Mouse (Mus musculus) embryo, embryonic 10 days (tissue): ENCODE measurements around the gene Urb2.
"Not testable (repeated sequence)": the region's sequence is repeated elsewhere in the genome, so short reads cannot be mapped to it uniquely, and the experiment has no call there.

ENCODE experiments used
- DNase-seq: peaks from one replicate; pipeline ENCODE4 v3.0.0-alpha.2; 2015; ENCODE audit warnings: low spot score

Gene Urb2

GRCm38 (mm10) chr8:124014751-124015150, 6.6 kb upstream of the Urb2 start:
- DNase-seq, result no peak

- peak; percentile 32 for DNase-seq
Measured at GRCm38 (mm10) chr8:124019782-124020181, 1.5 kb upstream of the Urb2 start.

- peak; percentile 78 for DNase-seq
Measured at GRCm38 (mm10) chr8:124020439-124021236, 670 bp upstream of the Urb2 start.

GRCm38 (mm10) chr8:124026265-124026664, 5.0 kb downstream of the Urb2 start:
- not testable (repeated sequence) for DNase-seq

GRCm38 (mm10) chr8:124027831-124028230, 6.5 kb downstream of the Urb2 start:
- no peak for DNase-seq

GRCm38 (mm10) chr8:124033400-124033799, 12.1 kb downstream of the Urb2 start:
- no peak for DNase-seq

GRCm38 (mm10) chr8:124038121-124038520, 16.8 kb downstream of the Urb2 start:
- no peak for DNase-seq

GRCm38 (mm10) chr8:124039351-124039750, 18.0 kb downstream of the Urb2 start:
- DNase-seq, result no peak

- no peak for DNase-seq
Measured at GRCm38 (mm10) chr8:124042201-124042600, 20.9 kb downstream of the Urb2 start.

- DNase-seq, result no peak
Measured at GRCm38 (mm10) chr8:124044421-124044820, 23.1 kb downstream of the Urb2 start.

GRCm38 (mm10) chr8:124044931-124045330, 23.6 kb downstream of the Urb2 start:
- DNase-seq, result no peak

- no peak for DNase-seq
Measured at GRCm38 (mm10) chr8:124045856-124046255, 24.5 kb downstream of the Urb2 start.

- DNase-seq, result peak; percentile 88
Measured at GRCm38 (mm10) chr8:124052110-124052509, 30.8 kb downstream of the Urb2 start.

GRCm38 (mm10) chr8:124052568-124052967, 31.3 kb downstream of the Urb2 start:
- no peak for DNase-seq

- no peak for DNase-seq
Measured at GRCm38 (mm10) chr8:124056832-124057655, 35.7 kb downstream of the Urb2 start.

- DNase-seq, result no peak
Measured at GRCm38 (mm10) chr8:124066325-124067058, 45.2 kb downstream of the Urb2 start.

GRCm38 (mm10) chr8:124067059-124067750, 45.9 kb downstream of the Urb2 start:
- no peak for DNase-seq

- DNase-seq, result peak; percentile 69
Measured at GRCm38 (mm10) chr8:124070363-124071324, 49.3 kb downstream of the Urb2 start.

GRCm38 (mm10) chr8:124075977-124076376, 54.7 kb downstream of the Urb2 start:
- DNase-seq, result peak; percentile 24

GRCm38 (mm10) chr8:124076416-124076815, 55.1 kb downstream of the Urb2 start:
- DNase-seq, result no peak

GRCm38 (mm10) chr8:124077377-124077776, 56.1 kb downstream of the Urb2 start:
- DNase-seq, result no peak
